Mouse (Mus musculus) left cerebral cortex, adult 8-10 months (tissue): ENCODE measurements at regions not wholly inside any gene's neighbourhood (a gene's known extent, or its start where the extent isn't known, plus 50 kb on each side); places are given as distances from the start of the nearest gene placed in this dataset.

Source experiments
- DNase-seq, 2 experiments: peaks; one replicate each; pipeline ENCODE4 v3.0.0; 2022; ENCODE audit warnings: low spot score in 2 of 2

- DNase-seq = no peak
Observed at GRCm38 (mm10) chr8:98403645-98404032, 1012.6 kb downstream of the Cdh8 start.

- no peak for DNase-seq
Observed at GRCm38 (mm10) chr8:98402852-98403644, 1013.2 kb downstream of the Cdh8 start.

GRCm38 (mm10) chr8:98381815-98382214, 1034.5 kb downstream of the Cdh8 start:
- DNase-seq = no peak

- no peak for DNase-seq
Observed at GRCm38 (mm10) chr8:98380387-98380786, 1035.9 kb downstream of the Cdh8 start.

GRCm38 (mm10) chr8:98377743-98378142, 1038.5 kb downstream of the Cdh8 start:
- DNase-seq = no peak

GRCm38 (mm10) chr8:98372711-98373420, 1043.4 kb downstream of the Cdh8 start:
- no peak for DNase-seq

GRCm38 (mm10) chr8:98365378-98366095, 1050.7 kb downstream of the Cdh8 start:
- DNase-seq = no peak

GRCm38 (mm10) chr8:98337279-98337678, 1079.0 kb downstream of the Cdh8 start:
- DNase-seq = no peak

GRCm38 (mm10) chr8:98309405-98309990, 1106.8 kb downstream of the Cdh8 start:
- DNase-seq = no peak

- no peak for DNase-seq
Observed at GRCm38 (mm10) chr8:98294975-98295374, 1121.3 kb downstream of the Cdh8 start.

- DNase-seq = peak in 1 of 2 experiments; percentile 5
Observed at GRCm38 (mm10) chr8:98260281-98260680, 1156.0 kb downstream of the Cdh8 start.

GRCm38 (mm10) chr8:98243328-98243926, 1172.8 kb downstream of the Cdh8 start:
- DNase-seq = no peak

GRCm38 (mm10) chr8:98214019-98214418, 1202.3 kb downstream of the Cdh8 start:
- DNase-seq = no peak
